Mouse (Mus musculus): ENCODE measurements around the gene Rps6ka1. TPM values are rescaled to one million over a fixed set of nuclear protein-coding genes. Genes with fewer than 3 reads are reported as not detected.

The Rps6ka1 gene
- polyA plus RNA-seq, 1 experiment from 2014 or later = 38.8 TPM

DNA sequence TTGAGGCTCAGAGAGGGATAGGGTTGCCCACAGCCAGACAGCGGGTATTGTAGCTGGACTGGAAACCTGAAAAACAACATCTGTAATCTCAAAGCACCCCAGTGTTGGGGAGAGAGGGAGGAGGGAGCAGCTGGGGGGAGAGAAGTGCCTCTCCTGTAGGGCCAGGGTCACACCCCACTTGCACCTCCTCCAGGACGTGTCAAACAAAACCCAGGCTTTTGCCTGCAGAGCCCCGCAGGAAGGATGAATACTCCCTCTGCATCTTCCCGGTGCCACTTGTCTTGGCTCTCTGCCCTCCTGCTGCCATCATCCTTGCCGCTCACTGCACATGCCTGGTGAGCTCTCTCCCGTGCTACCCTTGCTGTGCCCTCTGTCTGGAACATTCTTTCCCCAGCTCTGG, 10.6 kb upstream of the Rps6ka1 start:
- no peak for DNase-seq (ENCODE audit: low spot score)

DNA sequence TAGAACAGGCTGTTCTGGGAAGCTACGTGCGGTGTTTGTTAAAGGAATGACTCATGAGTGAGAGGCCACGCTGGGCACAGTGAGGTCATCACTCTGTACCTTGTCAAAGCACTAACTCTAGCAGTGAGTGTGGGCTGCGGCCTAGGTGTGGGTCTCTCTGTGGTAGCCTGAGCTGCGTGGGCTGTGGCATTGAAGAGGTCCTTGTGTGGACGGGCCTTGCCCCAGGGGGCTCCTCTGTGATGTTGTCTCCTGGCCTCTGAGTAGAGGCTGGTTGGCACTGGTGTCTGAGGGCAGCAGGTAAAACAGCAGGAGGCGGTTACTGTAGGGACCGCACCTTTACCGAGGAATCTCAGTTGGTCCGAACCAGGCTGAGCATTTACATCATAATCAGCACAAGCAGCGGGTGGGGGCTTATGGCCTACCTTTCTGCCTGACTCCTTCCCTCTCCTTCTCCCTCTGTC, 9.9 kb upstream of the Rps6ka1 start:
- DNase-seq (ENCODE audit: low spot score) = no peak

DNA sequence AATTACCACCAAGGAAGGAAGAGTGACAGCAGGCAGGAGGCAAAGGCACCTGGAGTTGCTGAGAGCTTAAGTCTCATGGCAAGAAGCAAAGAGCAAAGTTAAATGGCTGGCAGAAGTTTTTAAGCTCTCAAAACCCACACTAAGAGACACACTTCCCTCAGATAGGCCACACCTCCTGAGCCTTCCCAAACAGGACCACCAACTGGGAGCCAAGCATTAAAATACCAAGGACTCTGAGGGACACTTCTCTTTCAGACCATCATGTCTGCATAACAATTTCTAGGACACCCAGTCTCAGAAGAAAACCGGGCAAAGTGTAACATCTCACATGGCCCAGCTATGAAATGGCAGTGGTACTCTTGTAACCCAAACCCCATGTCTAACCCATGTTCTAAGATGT, 9.4 kb upstream of the Rps6ka1 start:
- DNase-seq (ENCODE audit: low spot score) = no peak

DNA sequence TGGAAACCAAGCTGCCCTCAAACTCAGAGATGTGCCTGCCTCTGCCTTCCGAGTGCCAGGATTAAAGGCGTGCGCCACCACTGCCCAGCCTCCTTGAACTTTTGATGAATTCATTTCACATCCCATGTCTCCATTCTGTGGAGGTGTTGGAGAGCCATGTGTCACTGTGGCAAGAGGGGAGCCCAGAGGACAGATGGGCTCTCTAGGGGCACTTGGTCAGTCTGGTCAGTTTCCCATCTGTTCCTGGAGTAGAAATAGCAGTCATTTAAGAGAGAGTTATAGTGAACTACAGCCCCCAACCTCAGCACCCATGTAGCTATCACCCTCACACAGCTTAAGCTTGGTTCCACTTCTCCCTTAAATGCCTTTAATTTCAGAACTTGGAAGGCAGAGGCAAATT, 8.4 kb upstream of the Rps6ka1 start:
- no peak for DNase-seq (ENCODE audit: low spot score)

DNA sequence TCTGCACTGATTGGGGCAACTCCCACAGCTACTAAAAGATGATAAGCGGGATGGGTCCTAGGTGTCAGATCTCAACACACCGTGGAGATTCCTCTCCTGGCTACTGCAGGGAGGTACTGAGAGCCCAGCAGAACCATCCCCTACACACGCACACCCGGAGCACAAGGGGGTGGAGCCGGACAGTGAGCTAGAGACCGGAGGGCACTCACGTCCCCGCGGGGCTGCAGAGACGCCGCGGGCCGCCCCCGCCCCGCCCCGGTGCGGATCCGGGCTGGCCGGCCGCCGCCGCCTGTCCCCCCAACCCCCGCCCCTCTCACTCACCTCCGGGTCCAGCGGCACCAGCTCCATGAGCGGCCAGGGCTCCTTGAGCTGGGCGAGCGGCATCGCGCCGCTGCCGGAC, 348 bp downstream of the Rps6ka1 start:
- no peak for DNase-seq (ENCODE audit: low spot score)

DNA sequence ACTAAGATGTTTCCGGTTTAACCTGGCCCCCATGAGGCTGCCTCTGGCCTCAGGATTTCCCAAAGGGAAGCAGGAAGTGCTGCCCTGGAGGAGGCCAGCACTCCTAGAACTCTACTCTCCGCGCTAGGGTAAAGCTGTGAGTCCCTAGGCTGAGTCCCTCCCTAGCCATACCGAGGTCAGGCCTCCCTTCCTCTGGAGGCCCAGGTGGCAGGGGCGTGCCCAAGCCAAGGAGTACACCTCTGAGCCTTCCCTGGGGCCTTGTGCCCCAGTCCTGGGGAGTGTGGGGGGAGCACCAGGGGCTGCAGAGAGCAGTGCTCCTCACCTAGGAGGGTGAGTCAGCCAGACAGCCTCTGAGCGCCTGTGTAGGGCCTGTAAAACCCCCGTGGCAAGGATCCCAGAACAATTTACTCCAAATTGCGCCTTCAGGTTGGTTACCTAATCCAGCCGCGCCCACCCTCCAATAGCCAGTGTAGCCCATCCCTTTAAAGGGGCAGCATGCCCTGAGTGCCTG, 1.6 kb downstream of the Rps6ka1 start:
- DNase-seq (ENCODE audit: low spot score) = no peak

DNA sequence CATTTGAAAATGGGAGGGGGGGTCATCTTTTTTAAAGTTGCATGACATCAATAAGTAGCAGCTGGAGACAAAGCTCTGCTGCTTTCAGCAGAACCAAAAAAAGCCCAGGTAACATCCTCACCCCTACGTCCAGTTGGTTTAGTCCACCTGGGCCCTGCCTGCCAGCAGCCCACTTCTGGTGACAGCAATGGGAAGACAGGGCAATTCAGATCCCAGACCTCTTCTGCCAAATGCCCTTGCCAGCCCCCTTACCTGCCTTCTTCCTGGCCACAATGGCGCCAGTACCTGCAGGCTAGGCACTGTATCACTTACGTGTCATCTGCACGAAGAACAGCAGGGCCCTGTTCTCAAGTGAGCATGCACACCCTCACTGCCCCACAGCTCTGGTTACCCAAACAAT, 2.3 kb downstream of the Rps6ka1 start:
- DNase-seq (ENCODE audit: low spot score) = no peak

DNA sequence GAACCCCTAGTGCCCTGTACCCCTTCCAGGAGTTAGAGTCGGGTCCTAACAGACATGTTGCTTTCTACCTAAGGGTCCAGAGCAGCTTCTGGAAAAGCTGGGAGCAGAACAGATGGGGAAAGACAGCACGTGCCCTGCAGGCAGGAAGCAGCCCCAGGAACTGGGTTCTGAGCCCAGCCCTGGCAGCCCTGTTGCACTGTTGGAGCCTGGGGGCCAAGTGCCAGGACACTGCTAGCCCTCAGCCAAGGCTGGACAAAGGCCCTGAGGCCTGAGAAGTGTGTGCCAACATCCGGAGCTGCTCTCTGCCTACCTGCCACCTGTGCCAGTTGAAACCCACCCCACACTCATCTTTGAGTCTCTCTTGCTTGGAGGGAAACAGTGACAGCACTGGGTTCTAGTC, 2.7 kb downstream of the Rps6ka1 start:
- DNase-seq (ENCODE audit: low spot score) = no peak

DNA sequence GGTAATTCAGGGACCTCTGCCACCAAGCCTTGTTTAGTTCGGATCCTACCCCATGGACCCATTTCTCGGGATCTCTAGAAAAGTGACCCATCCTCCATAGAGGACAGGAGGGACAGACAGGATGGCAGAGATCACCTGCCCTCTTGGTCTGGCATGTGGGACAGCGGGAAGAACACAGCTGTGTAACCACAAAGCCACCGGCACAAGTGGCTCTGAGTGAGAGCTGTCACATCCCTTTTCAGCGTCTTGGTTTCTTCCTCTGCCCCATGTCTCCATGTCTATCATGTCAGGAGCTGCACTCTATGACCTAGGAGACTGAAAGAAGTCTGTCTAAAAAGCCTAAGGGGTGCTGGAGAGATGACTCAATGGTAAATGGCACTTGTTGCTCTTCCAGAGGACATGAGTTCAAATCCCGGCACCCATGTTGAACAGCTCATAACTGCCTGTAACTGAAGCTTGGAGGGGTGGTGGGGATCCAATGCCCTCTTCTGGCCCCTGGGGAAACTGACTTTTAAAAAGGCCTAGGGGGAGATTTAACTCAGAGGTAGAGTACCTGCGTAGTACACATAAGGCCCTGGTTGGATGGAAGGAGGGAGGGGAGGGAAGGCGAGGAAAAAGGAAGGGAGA, 3.4 kb downstream of the Rps6ka1 start:
- no peak for DNase-seq (ENCODE audit: low spot score)

DNA sequence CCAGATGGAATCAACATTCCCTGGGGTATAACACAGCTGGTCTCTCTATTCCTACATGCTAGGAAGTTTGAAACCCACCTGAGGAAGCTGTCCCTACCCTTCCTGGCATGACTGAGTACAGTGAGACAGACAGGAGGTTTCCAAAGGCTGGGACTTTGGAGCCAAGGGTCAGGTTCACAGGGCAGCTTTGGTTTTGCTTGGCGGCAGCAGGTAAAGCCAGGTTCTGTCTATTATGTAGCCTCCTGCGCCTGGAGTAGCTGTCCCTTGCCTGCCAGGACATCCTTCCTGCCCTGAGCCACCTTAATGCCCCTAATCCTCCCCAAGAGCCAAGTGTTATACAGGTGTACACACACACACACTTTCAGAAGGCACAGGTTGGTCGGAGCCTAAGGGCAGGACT, 5.7 kb downstream of the Rps6ka1 start:
- no peak for DNase-seq (ENCODE audit: low spot score)

DNA sequence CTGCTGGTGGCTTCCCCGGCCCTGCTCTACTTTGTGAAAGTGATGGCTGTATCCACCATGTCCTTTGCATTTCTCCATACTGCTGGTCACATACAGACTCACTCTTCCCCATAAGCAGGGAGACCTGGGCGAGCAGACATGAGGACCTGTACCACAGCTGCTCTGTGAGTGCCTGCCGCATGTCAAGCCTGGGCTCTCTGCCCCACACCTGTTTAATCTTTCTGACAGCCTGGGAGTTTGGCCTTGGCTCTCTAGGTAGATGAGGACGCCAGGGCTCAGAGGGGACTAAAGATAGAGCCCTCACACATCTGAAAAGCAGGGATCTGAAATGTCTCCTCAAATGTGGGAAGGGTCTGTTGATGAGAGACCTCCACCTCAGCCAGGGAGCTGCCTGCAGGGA, 6.2 kb downstream of the Rps6ka1 start:
- no peak for DNase-seq (ENCODE audit: low spot score)

DNA sequence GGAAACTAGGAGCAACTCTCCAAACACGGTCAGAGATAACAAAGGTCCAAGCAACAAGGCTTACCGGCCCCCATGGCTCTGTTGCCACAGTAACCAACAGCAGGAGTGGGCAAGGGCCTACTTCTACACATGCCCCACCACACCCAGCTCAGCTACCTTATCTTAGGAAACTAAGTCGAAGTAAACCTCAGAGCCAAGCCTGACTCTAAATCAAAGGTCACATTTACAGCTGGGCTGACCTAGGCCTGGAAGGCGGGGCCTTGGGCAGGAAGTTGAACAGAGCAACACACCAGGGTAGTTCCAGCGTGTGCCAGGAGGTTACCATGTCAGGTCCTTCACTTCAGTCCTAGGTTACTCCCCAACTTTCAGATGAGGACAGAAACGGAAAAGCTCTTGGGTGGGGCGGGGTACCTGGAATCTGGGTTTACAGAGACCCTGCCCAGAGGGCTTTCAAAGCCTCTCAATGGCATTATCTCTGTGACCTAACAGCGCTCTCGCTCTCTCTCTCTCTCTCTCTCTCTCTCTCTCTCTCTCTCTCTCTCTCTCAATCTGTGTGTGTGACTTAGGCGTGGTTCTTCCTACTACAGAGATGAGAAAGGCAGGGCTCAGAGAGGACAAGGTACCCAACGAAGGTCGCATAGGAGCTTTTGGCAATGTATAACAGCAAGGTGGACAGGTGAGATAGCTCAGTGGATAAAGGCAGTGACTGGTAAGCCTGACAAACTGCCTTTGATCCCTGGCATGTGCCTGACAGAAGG, 8.3 kb downstream of the Rps6ka1 start:
- DNase-seq (ENCODE audit: low spot score) = peak; percentile 79

DNA sequence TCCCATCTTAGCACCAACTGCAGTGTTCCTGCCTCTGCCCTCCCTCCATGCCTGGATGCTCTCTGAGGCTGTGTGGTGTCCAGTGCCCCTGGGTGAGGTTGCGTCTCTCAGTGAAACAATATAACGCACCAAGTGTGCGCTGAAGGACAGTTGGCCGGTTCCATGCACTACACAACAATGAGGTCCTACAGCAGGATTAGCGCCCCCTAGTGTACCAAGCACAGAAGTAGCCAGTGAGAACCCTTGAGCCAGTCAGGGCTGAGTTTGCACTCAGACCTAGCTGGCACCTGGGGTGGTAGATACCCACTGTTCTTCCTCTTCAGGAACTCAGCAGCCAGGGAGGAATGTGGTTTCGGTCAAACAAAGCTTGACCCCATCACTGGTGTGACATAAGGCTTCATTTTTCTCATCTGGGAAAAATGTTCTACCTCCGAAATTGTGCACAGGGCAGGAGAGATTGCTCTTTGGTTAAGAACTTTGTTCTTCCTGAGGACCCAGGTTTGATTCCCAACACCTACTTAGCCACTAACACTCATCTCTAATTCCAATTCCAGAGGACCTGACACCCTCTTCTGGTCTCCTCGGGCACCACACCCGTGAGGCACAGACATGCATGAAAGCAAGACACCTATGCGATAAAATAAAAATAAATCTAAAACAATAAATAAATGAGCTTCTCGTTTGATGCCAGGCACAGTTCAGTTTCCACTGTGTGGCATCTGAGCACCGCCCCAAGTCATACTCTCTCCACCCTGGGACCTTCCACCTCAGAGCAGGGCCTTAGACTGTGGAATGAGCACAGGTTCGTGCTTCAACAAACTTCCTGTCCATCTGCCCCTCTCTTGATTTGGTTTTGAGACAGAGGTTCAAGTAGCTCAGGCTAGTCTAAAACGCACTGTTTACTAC, 9.5 kb downstream of the Rps6ka1 start:
- peak; percentile 40 for DNase-seq (ENCODE audit: low spot score)

DNA sequence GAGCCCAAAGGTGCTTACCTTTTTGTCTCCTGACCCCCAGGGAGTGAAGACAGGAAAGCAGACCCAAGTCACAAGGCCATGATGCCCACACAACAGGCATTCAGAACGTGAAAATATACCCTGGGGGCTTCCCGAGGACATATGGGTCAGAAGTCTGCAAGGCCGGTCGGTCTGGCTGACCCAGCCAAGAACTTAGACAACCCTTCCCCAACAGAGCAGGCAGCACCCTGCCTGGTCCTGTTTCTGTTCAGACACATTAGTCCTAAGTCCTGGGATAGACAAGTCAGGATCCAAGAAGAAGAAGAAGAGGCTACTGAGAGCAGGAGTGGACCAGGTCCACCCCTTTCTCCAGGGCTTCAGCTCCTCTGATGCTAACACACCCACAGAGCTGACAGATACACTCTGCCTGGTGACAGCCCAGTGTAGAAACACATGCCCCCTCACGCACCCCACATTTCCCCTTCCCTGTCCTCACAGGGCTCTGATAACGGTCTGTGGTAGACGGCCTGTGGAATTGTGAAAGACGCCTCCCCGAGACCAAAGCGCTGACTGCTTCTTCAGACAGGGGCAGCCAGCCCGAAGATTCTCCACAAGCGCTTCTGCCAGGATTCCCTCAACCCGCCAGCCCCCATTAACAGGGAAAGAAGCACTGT, 12.6 kb downstream of the Rps6ka1 start:
- no peak for DNase-seq (ENCODE audit: low spot score)

DNA sequence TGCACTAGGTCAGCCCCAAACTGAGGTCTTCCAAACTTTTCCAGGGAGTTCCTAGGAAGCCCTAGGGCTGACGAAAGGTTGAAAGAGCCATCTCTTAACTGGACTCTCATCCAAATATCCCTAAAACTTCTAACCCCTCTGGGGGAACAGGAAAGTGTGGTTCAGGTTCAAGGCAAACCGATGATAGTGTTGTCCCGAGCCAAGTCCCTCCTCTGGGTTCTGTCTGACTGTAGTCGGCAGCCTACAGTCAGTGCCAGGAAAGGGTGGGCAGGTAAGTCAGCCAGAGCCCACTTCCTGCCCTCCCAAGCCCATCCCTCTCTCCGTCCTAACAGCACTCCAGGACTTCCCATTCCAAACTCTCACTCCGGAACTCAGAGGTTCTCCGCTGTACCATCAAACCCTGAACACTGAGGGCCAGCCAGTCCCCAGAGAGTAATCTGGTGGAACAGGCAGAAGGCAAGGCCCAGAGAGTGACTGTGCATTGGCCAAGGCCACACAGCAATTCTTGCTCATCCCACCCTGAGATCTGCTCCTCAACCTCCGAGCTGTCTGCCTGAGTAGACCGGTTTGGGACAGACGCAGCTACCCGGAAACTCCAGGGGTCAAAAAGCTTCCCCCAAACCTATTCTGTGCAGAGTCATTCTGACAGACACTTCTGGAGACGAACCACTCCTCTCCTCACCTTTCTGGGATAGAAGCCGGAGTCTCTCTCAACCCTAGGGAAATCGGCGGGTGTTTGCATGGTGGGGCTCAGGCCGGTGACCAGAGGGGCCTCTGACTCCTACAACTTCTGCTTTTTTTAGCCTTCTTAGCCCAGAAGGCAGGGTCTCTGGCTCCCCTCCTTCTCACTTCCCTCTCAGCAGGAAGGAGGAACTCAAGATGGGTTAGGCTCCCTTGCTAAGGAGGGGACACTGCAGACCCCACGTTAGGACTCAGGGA, 13.4 kb downstream of the Rps6ka1 start:
- no peak for DNase-seq (ENCODE audit: low spot score)

DNA sequence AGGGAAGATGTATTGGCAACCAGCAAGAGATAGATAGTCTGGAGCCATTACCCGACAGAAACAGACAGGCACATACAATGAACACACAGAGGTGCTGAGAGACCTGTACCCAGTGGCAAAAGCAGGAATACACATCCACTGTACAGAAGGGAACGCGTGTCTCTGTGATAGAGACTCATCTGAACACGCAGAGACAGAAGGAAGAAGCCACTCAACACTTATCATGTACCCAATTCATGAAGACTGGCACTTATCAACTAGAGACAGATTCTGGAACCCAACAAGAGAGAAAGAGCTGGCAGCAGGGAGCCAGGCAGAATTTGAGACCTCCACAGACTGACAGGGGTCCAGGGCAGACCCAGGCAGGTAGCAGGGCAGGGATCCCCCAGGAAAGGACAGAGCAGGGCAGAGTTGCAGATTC, 14.2 kb downstream of the Rps6ka1 start:
- DNase-seq (ENCODE audit: low spot score) = no peak

DNA sequence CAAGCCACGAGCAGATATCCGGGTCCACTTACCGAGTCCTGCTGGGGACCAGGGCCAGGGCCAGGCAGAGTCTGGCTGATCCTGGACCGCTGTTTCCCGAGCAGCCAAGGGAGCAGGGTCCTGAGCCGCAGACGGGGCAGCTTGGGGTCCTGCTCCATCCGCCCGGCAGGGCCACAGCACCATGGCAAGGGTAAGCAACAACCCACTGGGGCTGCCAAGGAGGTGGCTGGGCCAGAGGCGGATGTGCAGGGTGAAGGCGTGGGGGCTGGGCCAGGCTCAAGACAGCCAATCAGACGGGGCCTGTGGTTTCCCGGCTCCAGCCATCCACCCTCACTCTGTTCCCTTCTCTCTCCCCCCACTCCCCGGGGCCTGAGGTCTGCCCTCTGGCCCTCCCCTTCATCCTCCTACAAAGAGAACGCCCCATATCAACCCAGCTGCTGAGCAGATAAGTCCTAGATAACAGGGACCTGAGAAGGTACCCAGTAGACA, 14.7 kb downstream of the Rps6ka1 start:
- peak; percentile 72 for DNase-seq (ENCODE audit: low spot score)

DNA sequence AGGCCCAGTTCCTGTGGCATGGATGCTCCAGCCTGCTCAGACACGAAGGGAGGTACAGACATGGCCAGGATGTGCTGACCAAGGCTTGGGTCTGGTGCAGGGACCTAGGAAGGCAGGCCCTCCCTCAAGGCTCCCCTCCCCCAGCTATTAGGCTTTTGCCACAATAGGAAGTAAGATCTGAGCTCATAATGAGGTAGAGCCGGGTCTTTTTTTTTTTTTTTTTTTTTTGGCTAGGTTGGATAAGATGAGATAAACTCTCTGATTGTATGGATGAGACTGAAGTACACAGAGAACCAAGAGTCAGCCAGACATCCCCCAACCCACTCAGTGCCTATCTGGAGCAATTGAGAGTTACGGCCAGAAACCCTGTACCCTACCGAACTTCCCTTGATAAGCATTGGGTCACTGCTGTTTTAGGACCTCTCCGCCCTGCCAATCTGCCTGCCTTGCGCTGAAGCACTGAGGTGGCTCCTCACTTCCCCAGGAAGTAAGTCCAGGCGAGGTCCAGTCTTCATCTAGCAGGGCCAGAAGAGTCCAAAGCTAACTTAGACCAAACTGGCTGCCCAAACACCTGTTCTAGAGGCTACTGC, 15.3 kb downstream of the Rps6ka1 start:
- DNase-seq (ENCODE audit: low spot score) = no peak

DNA sequence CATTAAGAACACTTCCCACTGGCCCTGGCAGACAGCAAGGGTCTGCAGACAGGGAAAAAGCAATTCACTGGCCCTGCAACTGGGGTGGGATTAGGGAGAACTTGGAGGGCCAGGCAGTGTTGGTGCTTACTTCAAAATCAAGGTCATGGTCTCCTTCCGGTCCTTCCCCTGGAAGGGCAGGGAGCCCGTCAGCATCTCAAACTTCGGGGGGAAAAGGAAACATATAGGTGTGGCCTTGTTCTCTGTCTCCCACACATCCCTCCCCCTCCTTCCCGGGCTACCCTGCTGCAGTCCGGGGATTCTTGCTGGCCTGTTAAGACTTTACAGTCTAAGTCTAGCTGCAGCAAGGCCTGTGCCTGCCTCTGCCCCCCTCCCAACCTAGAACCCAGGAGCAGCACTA, 22.4 kb downstream of the Rps6ka1 start:
- no peak for DNase-seq (ENCODE audit: low spot score)
